Mouse (Mus musculus) layer of hippocampus, adult 18-20 months (tissue): ENCODE results near the gene Pmis2. TPM values are rescaled to one million over a fixed set of nuclear protein-coding genes. Genes with fewer than 3 reads are reported as not detected.

Experiments
- DNase-seq, 2 experiments: peaks; one replicate each; pipeline ENCODE4 v3.0.0; 2022; ENCODE audit warnings: low spot score in 2 of 2
- long read RNA-seq: library from polyadenylated mRNA; stranded (forward); transcript quantifications from one replicate; pipeline ENCODE4 v2.0.0, GENCODE M21; 2021
- total RNA-seq, 2 experiments: library from RNA; stranded (reverse); gene quantifications; 2 replicates each; pipeline ENCODE4 v1.2.3; 2021

The Pmis2 gene
- not detected for total RNA-seq
- long read RNA-seq = 0 reads

DNA sequence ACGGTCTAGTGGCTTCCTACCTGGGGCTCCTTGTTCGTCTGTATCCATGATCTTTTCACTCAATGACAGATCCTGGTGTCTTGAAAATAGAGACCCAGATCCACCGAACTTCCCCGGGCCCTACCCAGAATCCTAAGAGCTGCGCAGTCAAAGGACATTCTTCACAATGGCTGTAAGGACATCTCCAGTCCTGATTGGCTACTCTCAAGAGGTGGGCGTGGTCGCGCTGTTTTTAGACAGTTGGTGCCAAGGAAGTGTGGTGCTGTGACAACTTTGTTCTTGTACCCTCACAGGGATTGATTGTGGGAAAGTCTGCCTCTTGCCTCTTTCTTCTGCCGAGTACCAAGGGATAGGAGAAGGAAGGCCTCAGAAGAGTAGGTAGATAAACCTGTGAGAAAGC lies at the start of gene Pmis2:
TSS of gene Pmis2 (minus strand) at position 126 of the 400 bp plus-strand sequence.
- no peak for DNase-seq

DNA sequence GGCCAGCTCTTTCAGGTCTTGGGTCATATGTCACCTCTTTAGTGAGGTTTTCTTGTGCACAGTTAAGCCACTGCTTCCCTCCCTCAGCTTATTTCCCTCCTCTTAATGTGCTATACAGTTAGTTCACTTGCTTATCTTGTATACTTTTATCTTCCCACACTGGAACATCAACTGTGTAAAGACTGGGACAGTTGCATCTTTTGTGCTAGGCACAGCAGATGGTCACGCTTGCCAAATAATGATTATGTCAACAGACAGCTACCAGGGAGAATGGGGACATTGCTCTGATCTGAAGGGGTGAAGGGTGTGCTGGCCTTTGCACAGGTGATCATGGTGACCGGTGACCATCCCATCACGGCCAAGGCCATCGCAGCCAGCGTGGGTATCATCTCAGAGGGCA lies 48.3 kb upstream of the Pmis2 start:
- DNase-seq = no peak

DNA sequence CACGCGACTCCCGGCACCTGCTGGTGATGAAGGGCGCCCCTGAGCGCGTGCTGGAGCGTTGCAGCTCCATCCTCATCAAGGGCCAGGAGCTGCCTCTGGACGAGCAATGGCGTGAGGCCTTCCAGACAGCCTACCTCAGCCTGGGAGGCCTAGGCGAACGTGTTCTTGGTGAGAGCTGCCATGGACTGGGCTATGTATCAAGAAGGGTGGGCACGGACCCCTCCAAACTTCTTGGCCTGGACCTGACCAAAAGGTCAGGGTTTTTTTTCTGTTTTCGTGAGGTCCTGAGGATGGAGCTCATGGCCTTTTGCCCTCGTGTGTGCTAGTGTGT lies 46.3 kb upstream of the Pmis2 start:
- DNase-seq = no peak

DNA sequence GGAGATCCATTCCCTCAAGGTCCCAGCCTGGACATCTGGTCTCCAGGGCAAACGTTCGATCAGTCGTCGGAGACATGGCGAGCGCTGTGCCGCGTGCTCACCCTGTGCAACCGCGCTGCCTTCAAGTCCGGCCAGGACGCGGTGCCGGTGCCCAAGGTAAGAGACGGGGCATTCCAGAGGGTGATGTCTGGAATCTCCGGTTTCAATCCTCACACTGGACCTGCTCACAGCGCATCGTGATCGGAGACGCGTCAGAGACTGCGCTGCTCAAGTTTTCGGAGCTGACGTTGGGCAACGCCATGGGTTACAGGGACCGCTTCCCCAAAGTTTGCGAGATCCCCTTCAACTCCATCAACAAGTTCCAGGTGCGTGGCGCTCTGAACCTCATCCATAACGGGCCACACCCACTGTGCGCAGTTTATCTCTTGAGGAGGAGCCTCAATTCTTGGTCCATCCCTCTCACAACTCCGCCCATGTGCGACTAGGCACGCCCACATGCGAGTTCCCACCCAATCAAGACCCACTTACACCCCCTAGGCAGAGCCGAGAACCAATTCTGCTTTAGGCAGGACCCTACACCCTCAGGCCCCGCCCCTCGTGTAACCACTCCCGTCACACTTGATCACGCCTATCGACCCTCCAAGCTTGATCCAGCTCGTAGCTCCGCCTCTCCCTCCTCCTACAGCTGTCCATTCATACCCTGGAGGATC lies 45.8 kb upstream of the Pmis2 start:
- peak; percentile 32 to 33 for DNase-seq

DNA sequence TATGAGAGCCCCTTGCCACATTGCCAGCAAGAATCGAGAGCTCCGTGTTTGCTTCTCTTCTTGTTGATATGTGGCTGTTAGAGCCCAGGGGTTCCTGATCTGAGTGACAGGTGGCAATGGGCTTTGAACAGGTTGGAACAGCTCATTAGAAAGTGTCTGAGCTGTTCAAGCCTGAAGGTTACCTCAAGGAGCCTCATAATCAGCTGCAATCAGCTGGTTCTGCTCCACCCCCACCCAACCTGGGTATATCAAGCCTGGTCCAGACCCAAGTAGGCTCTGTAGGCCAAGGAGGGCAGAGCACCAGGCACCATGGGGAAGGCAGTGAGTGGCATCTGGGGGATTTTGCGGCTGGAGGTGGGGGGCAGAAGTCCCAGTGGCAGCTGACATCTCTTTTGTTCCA lies 40.5 kb upstream of the Pmis2 start, which contains the start of gene Atp4a:
TSS of gene Atp4a (plus strand) at position 268 of the 400 bp plus-strand sequence.
- DNase-seq = no peak

DNA sequence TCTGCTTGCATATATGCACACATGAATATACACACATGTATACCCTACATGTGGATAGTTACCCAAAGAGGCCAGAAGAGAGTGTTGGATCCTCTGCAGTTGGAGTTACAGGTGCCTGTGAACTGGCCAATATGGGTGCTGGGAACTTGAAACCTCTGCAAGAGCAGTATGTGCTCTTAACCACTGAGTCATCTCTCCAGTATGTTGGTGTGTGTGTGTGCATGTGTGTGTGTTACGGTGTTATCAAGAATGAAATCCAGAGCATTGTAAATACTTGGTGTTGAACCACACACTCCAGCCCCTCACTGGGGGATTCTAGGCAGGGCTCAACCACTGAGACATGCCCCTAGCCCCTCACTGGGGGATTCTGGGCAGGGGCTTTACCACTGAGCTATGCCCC lies 36.0 kb upstream of the Pmis2 start:
- no peak for DNase-seq

DNA sequence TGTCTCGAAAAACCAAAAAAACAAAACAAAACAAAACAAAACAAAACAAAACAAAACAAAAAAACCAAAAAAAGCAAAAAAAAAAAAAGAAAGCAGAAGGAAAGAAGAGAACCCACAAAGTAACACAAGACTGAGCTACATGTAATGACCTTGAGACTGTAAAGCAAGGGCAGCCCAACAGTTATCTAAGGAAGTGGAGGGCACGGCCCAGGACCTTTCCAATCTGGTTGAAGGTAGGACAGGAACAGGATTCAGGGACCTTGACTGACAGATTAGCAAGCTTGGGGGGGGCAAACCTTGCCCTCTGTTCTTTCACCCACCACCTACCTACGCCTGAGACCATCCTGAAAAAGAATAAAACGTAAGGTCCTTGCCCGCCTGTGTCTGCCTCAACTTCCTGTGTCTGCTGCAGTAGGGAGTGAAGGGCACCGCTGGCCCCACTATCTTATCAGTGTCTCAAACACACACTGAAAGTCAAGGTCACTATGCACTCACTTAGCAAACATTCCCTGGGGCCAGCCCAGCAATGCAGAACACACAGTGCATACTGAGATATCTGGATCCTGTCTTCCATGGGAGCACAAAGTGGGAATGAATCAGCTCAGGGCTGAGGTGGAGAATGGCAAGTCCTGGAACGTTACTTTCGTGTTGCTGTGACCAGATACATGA lies 34.9 kb upstream of the Pmis2 start:
- no peak for DNase-seq

DNA sequence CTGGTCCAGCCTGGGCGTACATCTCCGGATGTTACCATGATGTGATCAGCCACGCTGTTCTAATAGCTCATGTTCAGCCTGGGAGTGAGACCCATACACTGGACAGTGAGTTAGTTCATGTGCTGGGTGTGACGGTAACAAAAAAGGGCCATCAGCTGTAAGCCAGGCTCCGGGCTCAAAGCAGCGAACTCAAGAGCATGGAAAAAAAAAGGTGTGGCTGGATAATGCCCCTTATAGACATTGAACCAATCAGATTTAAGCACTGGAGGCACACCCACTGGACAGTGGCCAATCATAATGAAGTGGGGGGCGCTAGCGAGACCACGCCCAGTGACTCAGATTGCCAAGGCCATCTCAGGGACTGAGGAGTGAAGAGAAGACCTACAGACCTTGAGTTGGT lies 27.2 kb upstream of the Pmis2 start, which contains the start of gene 2200002J24Rik:
TSS of gene 2200002J24Rik (plus strand) at position 338 of the 400 bp plus-strand sequence.
- DNase-seq = no peak

DNA sequence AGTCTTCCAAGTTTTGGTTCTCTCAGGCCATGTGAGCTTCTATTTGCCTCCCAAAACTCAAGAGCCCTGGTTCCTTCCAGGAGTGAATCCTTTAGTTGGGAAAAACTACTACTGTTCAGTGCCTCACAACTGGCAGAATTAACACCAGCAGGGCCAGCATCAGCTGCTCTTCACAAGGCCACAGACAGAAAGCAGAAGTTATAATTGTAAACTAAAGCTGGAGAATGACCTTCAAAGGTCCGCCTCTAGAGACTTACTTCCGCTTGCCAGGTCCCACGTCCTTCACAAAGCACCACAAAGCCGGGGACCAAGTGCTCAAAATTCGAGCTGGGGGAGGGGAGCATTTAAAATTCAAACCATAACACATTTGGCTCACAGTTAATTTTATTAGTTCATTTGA lies 26.7 kb upstream of the Pmis2 start:
- no peak for DNase-seq

DNA sequence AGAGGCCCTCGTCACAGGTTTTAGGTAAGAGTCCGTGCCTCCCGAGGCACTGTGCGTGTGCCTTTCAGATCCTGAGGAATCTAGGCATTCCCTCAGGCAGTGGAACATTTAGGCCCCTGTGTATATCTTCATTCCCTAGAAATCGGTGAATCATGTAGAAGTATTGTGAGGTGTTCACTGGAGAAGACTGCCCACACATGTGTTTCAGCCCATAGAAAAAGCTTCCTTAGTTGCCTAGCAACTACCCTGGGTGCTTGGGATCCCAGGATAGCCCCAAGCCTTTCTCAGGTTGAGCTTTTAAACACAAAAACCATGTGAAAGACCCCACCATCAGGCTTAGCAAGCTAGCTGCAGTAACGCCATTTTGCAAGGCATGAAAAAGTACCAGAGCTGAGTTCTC lies 16.9 kb upstream of the Pmis2 start:
- no peak for DNase-seq

DNA sequence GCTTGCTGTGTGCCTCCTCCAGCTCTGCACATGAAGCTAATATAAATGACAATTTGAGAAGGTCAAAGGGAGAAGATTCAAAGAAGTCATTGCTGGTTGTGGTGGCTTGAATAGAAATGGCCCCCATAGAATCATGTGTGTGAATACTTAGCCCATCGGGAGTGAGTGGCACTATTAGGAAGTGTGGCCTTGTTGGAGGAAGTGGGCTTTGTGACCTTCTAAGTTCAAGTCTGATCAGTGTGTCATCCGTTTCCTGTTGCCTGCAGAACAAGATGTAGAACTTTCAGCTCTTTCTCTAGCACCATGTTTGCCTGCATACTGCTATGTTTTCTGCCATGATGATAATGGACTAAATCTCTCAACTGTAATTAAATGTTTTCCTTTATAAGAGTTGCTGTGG lies 12.0 kb upstream of the Pmis2 start:
- no peak for DNase-seq

DNA sequence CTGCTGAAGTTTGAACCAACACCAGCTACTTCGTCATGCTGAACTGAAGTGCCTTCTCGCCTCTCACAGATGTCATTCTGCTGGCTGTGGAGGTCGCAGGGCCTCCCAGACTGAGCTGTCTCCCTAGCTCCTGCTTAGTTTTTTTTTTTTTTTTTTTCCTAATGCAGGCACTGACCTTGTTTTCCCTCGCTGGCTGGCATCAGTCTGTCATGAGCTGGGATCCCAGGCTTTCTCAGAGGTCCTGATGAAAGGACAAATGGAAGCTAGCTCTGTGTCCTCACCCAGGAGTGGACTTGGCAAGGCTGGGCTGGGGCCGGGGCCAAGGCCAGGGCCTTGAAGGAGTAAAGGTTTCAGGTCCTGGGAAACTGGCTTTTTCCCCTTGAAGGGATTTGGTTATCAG lies 10.5 kb upstream of the Pmis2 start:
- DNase-seq = no peak

DNA sequence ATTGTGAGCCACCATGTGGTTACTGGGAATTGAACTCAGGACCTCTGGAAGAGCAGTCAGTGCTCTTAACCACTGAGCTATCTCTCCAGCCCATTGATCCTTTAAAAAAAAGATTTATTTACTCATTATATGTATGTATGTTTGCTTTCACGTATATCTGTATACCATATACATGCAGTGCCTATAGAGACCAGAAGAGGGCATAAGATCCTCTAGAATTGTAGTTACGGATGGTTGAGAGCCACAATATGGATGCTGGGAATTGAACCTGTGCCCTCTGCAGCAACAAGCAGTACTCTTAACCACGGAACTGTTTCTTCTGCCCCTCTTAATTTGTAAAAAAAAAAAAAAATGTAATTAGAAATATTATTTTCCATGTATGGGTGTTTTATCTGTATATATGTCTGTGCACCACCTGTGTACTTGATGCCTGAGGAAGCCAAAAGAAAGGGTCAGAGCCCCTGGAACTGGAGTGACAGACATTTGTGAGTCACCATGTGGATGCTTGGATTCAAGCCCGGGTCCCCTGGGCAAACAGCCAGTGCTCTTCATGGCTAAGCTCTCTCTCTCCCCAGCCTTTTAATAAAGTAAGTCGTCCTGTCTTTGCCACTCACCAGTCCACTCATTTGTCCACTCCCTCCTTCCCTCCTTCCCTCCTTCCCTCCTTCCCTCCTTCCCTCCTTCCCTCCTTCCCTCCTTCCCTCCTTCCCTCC lies 7.0 kb upstream of the Pmis2 start:
- peak in 1 of 2 experiments; percentile 5 for DNase-seq

DNA sequence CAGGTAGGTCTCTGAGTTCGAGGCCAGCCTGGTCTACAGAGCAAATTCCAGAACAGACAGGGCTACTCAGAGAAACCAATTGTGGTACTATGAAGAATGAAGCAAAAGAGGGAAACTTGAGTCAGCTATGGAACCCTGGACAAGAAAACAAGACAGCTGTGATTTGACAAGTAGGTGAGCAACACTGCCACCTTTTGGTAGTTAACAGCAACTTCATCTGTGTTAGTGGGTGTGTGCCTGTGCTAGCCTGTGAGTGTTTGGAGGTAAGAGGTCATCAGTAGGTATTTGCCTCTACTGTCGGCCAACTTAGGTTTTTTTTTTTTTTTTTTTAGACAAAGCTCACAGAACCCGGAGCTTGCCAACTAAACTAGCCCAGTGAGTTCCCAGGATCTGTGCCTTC lies 2.2 kb downstream of the Pmis2 start:
- DNase-seq = no peak

DNA sequence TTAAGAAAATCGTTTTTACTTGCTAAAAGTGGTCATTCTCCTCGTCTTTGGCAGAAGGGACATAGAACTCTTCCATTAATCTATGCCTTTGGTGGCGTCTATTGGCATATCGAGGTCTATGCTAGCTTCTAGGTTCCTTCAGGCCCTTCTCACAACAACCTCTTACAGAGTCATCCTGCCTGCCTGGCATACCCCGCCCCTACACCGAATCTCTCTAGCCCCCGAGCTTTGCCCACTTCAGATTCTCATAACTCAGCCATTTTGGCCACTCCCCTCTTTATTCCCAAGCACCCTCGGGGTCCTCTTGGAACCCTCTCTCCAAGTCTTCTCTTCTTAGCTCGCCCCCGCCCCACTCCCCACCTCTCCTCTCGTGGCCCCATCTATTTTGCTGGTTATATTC lies 6.1 kb downstream of the Pmis2 start:
- peak in 1 of 2 experiments; percentile 14 for DNase-seq

DNA sequence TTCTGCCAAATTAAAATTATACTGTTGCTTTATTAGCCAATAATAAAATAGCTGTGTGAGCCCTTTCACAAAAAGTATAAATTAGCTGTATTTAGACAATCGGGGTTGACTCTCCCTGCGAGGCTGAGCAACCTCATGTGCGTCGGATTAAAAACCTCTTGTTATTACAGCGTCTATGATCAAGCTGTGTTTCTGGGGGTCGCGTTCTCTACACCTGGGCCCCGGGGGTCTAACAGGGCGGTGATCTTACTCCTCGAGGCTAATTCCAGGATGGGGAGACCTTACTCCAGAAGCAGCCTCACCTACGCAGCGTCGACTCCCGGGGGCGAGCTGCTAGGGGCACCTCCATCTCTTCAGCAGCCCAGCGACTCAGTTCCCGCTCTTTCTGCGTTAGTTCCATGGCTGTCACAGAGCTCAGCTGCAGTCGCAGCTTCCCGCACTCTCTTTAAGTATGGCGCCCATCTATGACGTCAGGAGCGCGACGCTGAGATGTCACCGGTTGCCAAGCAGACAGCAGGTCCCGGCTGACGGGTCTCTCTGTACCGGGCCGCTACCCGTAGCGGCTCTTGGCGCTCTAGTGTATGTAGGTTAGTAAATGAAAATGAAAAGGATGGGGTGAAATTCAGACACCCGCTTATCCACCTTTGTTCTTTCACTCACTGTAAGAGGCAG lies 6.7 kb downstream of the Pmis2 start, which contains the start of gene Haus5:
TSS of gene Haus5 (minus strand) at position 466 of the 672 bp plus-strand sequence.
- peak; percentile 84 to 95 for DNase-seq

DNA sequence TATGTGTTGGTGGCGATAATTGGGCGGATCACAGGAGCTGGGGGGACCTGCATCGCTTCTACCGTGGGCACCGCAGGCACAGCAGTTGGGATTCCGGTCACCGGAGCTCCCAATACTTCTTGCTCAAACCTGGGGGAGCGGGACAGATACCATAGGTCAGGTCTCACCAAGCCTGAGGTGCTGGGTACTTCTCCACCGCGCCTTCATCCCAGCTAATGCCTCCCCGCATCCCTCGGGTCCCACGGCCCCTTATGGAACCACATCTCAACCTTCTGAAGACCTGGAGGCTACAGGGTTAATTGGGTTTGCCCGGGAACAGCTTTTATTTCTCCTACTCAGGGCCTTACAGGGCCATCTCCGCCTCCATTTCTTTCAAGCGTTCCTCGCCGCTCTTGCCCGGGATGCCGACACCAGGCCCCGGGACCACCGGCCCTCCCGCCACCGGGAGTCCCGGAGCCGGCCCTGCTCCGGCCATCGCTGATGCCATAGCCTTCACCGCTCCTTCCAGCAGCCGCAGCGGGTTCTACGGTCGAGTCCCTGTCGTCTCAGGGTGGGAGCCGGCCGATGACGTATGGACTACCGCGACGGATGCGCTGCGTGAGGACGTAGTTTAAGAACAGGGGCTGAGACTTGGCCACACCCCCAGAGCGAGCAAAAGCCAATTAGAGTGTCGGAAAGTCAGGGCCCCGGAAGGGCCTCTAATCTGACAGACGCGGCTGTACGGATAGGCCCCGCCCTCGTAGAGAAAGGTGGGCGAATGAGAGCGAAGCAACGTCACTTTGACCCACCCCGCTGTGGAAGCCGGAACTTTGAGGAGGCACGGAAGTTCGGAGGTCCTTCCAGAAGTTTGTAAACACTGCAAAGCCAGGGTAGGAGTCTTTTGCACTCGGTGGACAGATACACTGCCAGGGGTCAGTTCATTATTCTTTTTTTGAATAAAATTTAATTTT lies 21.5 kb downstream of the Pmis2 start, which contains the start of gene Rbm42:
TSS of gene Rbm42 (minus strand) at position 727 of the 950 bp plus-strand sequence.
- DNase-seq = peak; percentile 99

DNA sequence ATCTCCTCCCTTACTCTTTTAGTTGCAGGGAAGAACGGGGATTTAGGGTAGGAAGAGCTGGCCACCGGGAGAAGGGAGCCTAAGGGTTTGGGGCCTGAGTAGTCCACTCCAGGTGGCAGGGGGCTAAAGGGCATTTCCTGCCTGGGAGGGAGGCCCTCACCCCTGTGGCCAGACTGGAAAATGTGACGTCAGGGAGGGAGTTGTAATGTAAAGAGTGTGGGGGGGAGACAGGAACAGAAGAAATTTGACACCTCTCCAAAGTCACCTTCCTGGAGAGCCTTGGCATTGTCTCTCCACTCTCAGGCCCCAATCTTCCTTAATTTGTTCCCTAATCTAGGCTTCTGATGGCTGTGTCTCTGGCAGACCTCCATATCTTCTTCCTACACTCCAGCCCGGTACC lies 32.3 kb downstream of the Pmis2 start:
- DNase-seq = no peak

DNA sequence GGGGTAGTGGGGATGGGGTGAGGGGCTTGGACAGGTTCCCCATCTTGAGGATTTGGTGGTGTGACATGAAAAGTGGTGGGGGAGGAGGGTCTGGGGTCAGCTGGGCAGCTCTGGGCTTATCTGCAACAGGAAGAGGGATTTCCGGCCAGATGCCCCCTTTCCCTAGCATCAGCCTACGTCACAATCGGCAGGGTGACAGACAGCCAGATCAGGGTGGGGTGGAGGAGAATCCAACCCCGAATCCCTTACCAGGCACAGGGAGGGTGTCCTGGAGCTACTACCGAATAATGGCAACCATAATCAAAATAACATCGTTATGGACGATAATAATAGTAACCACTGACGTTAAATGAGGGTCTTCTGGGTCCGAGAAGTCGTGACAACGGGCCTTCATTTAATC lies 35.0 kb downstream of the Pmis2 start:
- no peak for DNase-seq

DNA sequence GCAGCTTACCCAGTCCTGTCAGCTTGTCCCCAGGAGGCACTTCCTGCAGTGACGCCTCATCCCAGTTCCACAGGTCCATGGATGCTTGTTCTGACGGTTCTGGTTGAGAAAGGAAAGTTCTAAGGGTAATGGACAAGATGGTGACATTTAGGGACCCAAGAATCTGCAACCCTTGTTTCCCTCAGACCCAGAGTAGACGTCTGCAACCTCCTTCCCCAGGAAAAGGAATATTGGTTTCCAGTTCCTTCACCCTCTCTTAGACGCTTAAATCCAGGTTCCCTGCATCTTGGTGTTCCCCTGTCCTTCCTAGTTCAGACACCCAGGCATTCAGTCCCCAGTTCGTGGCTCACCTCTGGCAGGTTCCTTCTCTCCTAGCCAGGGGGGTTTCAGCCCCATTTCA lies 35.7 kb downstream of the Pmis2 start, which contains the start of gene Etv2:
TSS of gene Etv2 (minus strand) at position 101 of the 400 bp plus-strand sequence.
- no peak for DNase-seq
